Mouse (Mus musculus) embryo, embryonic 11 days (tissue): ENCODE measurements around the gene Ffar3.
A peak's percentile ranks its signal among the peaks of the same experiment; 100 is the strongest.

ENCODE experiments used
- DNase-seq: peaks from one replicate; pipeline ENCODE4 v3.0.0-alpha.2; 2015

Ffar3 gene

DNA sequence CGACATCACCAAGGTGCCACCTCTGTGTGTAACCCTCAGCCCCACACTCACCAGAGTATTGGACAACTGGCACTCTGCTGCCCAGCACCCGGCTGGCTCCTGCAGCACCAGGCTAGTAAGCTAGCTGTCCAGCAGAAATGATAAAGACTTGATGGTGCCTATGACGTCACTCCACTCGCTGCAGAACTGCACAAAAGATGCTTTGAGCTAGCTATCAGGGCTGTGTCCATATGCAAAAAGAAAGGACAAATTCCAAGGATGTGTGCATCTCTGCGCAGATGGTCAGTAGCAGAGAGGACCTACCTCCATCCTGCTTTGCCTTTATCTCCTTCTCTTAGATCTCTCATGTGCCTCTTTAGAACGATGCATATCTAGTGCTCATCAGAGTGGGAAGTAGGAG is at the start of gene Ffar3:
Gene Ffar3, minus strand, starts transcription at position 101 of the 400 bp plus-strand sequence.
- no peak for DNase-seq

DNA sequence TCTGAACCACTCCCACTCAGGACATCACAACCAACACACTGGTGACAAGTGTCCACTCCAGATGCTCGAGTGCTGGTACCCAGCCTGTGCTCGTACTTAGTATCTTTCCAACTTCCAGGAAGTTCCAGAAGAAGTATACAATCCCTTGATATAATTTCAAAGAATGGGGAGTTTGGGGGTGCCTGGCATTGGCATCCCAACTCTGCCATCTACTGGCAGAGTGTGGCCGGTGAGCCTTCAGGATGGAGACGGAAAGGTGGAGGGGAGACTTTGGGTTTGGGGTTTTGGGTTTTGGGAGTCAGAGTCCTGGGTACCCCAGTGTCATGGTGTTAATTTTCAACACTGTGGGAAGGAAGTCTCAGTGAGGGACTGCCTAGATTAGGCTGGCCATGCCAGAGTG is 48.1 kb upstream of the Ffar3 start:
- no peak for DNase-seq

DNA sequence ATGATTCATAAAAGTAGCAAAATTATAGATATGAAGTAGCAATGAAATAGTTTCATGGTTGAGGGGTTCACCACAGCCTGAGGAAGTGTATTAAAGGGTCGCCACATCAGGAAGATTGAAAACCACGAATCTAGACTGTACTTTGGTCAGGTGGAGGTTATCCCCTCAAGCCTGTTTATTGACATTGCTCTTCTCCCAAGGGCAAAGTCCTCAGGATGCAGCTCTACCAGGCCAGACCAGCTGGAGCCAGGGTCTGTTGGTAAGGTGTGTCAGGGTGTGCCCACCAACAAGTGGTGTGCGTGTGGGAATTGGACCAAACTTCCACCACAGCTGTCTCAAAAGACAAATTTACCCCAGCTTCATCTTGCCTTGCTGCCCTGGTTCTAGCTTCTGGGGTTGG is 39.2 kb upstream of the Ffar3 start:
- no peak for DNase-seq

DNA sequence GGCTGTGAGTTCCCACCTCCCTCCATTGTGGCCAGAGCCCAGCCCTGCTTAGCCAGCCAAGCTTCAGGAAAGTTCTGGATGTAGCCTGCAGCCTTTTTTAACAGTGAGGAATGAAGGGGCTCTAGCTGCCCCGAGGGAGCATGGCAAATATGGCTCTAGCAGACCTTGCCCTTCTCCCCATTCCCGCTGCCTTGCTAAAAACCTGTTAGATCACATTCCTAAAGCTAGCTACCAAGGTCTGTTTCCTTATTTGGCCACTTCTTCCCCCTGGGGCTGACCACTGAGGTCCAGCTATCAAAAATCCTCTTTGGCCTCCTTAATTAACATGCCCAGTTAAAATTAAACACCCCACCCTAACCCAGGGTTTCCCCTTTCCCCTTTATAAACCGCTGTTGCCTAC is 36.5 kb upstream of the Ffar3 start:
- DNase-seq = no peak

DNA sequence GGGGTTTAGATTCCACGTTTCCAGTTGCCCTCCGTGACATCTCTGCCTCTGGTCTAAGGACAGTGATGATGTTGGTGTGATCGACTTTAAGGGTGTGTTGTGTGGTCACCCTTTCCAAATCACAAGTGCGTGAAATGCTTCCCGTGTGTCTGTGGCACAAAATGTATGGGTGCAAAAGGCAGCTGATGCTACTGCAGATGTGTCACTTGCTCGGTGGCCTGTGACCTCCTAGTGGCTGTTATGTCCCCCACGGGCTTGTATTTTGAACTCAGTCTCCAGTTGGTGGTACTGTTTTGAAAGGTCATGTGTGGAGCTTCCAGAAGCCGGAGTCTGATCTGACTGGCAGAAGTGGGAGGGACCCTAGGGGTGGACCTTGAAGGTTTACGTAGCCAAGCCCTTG is 35.8 kb upstream of the Ffar3 start:
- DNase-seq = no peak

DNA sequence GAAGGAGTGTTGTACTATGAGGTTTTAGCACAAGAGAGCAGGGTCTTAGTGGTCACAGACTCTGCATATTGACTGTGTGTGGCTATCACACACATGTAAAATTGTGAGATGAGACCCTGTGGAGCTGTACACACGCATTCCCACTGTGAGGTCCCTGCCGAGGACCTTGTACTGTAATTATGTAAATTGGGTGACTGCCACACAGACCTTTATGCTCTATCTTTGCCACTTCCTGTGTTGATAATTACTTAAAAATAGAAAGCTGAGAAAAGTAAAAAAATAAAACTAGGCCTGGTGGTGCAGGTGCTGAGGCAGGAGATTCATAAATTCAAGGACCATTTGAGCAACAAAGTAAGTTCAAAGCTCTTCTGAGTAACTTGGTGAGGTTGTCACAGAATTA is 34.7 kb upstream of the Ffar3 start:
- DNase-seq = no peak

DNA sequence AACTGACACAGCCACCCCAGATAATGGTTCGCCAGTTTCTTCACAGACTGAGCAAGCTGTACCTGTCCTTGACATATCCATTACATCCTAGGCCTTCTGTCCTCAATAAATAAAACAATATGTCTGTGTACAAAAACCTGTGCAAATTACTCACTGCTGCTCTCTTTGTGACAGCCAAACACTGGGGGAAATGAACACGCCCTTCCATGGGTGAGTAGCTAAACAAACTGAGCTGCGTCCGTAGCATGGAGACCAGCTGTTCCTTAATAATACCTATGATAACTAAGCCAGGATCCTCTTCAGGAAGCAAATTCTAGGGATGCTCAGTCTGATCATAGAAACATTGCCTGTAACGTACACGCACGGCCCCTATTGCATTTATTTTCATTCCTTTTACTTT is 32.8 kb upstream of the Ffar3 start:
- DNase-seq = no peak

DNA sequence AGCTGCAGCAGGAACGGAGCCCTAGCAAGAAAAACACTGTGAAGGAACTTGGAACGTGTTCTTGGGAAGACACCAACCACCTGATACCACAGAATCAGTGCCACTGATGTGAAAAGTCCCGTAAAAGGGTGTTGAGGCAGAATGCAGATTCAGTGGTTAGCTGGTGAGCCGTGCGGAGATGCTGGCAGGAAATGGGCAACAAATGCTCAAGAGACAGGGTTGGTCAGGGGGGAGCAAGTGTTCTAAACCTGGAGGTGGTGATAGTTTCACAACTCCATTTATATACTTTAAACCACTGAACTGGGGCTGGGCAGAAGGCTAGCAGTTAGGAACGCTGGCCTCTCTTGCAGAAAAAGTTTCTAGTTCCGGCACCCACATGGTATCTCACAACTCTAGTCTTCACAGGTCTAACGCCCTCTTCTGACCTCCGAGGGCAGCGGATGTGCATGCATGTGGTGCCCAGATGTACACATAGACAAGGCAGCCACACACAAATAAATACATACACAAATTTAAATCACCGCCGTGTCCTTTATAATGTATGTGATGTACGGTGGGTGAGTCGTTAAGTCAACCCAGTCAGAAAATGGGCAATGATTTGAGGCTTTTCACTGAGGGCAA is 31.7 kb upstream of the Ffar3 start:
- DNase-seq = no peak

DNA sequence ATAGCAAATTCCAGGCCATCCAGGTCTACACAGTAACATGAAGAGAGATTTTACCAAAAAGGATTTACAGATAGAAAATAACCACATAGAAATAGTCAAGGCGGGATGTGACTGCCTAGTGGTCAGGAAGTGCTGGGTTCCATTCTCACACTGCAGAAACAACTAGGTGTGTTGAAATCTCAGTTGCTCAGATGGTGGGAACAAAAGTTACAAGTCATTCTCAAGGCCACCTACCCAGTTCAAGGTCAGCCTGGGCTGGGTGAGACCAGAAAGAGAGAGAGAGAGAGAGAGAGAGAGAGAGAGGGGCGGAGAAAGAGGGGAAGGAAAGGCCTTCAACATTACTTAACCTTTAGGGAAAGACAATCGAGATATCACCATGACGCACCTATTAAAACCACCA is 30.9 kb upstream of the Ffar3 start:
- DNase-seq = no peak

DNA sequence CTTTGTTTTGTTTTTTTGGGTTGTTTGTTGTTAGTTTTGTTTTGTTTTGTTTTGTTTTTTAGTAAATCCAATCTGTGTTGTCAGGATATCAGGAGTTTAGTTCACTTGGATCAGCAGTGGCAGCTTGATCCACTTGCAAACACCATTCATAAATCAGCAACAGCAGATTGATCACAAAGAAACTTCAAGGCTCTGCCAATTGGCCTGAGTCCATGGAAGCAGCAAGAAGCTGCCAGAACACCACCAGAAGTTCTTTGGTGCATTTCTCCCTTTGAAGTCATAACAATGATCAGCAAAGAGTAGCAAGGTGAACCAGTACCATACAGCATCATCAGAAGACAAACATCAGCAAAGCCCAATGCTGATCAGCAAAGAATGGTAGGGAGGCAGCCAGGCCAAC is 28.1 kb upstream of the Ffar3 start:
- no peak for DNase-seq

DNA sequence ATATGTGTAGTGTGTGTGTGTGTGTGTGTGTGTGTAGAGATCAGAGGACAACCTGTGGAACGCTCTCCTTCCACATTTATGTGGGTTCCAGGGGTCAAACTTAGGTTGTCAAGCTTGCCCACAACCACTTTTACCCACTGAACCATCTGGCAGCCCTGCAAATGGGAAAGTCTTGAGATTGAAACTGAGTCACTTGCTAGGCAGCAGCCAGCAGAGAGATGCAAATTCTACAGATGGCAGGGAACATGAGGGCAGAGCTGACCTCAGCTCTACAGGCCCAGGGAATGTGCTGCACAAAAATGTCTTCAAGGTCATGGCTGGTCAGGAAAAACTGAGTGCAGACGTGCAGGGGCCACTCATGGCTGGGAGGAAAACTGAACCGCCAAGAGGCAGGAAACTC is 25.4 kb upstream of the Ffar3 start:
- DNase-seq = no peak

DNA sequence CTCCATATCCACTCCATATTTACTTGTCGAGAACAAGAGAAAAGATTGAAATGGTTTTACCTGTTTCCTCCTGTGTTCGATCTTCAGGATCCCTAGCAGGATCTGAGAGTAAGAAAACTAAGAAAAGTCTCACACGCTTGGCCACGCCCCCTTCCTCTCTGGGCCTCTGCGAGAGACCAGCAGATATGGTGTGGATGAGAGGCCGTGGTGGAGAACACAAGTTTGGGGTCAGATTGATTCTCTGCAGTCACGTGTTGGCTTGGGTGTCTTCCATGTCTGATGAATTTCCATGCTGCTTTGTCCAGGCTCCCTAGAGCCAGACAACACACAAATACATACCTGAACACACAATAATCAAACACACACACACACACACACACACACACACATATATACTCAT is 24.2 kb upstream of the Ffar3 start, which contains the start of gene Cd22:
Gene Cd22, minus strand, starts transcription at position 167 of the 400 bp plus-strand sequence.
- DNase-seq = no peak

DNA sequence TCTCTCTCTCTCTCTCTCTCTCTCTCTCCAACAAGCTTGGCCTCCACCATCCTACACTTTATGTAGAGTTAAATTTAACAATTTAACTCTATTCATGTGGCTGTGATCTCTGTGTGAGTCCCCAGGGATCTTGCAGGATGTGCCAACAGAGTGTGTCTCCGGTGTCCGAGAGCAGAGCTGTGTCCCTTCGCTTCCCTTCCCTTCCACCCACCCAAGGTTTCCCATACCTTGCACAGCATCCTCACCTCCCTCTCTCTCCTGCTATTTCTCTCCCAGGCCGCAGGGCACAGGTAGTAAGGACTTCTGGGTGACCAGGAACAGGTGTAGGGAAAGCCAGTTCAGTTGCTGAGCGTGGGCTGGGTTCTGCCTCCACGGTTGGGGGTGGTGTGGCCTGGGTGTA is 23.0 kb upstream of the Ffar3 start:
- no peak for DNase-seq

DNA sequence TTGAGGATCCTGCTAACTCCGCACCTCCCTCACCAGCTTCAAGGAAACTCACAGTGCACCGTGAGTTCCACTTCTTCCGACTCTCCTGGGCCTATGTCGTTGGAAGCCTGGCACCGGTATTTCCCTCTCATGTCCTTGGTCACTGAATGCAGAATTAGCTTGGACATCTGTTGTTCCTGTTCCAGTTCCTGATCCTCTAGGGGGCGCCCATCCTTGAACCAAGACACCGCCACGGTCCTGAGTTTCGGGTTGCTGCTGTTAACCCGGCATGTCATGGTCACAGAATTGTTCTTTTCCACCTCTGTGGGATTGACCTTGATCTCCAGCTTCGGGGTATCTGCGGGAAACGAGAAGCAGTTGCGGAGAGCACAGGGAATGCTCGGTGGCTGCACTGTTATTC is 17.1 kb upstream of the Ffar3 start:
- DNase-seq = peak; percentile 83

DNA sequence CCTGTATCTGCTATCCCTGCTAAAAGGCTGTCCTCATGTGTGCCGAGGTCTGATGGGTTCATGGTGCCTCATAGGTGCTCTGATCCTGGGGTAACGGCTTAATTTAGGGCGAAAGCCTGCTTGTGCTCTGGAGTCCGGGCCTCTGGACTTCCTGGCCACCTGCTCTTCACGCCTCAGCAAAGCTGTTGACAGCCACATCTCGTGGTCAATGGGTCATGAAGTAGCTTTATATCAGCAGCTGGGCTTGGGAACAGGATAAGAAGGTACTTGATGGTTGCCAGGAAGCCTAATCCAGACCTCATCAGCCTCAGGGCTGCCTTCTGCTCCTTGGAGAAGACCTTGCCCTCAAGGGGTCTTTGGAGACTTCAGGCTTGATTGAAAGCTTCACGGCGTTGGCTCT is 7.4 kb upstream of the Ffar3 start:
- DNase-seq = no peak

DNA sequence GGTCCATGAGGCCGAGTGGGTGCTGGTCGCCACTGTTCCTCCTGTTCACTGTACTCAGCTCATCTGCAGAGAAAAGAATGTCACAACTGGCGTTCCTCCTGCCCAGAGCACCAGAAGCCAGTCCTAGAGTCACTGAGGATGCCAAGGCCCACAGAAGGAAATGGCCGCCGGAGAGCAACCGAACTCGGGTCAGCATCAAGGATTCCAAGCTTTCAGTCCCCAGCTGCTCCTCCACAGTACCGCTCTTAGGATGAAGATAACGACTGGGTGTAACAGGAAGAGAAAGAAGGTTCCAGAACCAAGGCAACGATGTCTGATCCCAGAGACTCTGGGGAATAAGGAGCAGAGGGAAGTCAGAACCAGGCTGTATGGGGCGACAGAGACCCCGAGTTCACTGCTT is 5.5 kb upstream of the Ffar3 start, which contains the start of gene Ffar1:
Gene Ffar1, minus strand, starts transcription at position 101 of the 400 bp plus-strand sequence.
- DNase-seq = no peak

DNA sequence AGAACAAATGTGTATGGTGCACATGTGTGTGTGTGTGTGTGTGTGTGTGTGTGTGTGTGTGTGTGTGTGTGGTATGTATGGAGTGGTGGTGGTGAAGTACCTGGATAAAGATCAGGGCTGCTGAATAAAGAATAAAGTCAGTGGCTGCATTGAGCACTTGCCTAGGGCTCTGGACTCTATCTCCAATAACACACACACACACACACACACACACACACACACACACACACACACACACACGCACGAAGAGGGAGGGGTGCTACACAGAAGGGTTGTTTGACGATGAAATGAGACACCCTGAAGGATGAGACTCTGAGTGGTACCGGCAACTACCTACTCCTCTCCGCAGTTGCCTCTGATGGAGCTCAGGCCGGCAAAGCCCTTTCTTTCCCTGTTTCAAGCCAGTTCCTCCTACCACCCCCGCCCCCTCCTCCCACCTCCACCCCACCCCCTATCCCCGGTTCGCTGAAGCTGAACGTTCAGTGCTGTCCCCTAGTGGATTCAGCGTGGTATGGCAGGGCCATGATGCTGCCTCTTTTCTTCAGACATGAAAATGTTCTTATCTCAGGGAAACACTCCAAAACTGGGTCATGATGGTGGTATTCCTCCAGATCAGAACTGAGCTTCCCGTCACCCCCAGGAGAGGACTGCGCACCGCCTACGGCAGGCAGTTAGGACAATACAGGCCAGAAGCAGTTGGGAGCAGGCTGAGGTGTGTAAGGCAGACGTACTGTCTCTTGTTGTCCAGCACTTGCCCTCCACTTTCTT is 3.8 kb upstream of the Ffar3 start:
- peak; percentile 85 for DNase-seq

DNA sequence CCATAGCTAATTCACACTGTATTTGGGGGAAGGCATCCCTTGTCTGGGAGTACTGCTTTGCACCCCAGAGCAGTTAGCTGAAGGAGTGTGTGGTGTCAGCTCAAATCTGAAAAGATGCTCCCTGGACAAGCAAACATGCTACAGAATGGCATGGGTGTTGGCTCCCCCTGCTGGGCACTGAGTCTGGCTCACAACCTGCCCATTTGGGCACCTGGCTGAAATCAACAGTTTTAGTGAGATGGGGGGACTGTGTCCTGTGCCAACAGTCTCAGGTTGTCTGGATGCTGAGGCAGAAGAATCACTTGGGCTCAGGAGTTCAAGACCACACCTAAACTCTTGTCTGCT is 3.3 kb upstream of the Ffar3 start:
- DNase-seq = peak; percentile 80

DNA sequence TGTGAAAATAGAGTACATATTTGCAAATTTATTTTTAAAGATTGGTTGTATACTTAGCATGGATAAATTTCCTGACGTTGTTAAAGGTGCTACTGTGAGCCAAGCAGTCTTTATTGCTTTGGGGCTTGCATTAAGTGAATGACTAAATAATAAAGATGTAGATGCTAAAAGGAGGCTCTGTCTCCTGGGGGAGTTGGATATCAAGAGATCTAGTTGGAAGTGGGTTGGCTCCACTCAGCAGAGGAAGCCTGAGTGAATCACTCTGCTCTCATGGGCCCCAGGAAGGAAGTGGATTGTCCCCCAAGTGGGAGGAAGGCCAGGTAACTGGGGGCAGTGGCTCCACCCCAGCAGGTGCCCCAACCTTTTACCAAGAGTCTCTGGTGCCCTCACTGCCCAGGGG is 1.8 kb upstream of the Ffar3 start:
- DNase-seq = no peak

DNA sequence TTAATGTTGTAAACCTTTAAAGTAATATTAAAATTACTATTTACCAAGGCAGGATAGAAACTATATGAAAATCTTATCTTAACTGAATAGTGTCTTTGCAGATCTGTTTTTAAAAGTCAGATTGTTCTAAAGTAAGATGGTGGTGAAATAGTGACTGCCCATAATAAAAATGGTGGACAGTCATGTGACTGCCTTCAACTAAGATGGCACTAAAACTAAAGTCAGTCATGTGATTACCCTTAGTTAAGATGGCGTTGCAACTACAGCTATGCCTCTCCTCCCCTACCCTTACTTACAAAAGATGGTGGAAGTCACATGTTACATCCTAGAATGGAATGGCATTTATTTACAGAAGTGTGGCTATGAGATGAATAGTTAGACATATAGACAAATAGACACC is 4.6 kb downstream of the Ffar3 start:
- DNase-seq = no peak

DNA sequence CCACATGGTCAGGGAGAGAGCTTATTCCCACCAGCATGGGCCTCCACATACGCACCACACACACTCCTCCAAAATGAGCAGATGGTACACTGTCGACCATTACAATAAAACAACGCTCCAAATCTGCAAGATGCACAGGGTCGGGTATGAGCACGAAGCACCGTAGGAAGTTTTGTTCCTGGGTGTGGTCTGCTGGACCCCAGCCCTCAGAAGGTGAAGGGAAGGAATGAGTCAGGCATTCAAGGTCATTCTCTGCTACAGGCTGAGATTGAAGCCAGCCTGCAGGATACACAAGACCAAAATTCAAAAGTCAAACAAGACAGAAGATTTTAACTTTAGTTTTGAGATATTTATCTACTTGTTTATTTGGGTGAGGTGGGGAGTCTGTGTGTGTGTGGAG is 8.0 kb downstream of the Ffar3 start:
- no peak for DNase-seq

DNA sequence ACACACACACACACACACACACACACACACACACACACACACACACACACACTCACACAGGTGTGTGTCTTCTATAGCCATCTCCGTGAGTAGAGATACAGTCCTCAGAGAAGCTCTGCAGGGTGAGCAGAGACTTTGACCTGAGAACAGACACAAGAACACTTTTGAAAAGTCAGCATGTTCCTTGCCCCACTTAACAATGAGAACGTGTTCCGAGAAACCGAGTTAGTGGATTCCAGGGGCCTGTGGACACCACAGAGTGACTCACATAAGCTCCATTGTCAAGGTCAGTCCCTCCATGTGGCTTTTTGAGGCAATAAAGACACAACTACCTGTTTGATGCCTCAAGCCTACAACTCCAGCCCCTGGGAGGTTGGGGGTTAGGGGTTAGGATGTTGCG is 8.6 kb downstream of the Ffar3 start:
- DNase-seq = no peak

DNA sequence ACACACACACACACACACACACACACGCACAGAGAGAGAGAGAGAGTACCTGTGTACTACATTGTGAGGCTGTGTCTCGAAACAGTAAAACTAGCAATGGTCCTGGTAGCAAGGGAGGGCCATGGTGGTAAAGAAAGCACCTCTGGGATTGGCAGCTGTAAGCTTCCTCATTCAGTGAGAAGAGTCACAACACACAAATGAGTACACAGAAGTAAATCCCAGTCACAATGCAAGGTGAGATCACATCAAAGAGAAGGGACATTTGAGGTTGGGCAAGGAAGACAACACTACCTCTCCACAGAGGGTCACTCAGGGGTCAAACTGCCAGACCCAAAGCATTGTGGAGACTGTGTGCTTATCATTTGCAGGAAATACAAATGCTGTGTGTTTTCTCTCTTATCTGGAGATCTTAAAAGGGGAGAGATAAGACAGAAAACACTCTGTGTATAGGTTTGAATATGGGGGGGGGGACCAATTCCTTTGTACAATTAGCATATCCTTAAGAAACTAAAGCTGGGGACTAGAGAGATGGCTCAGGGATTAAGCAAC is 9.4 kb downstream of the Ffar3 start:
- no peak for DNase-seq

DNA sequence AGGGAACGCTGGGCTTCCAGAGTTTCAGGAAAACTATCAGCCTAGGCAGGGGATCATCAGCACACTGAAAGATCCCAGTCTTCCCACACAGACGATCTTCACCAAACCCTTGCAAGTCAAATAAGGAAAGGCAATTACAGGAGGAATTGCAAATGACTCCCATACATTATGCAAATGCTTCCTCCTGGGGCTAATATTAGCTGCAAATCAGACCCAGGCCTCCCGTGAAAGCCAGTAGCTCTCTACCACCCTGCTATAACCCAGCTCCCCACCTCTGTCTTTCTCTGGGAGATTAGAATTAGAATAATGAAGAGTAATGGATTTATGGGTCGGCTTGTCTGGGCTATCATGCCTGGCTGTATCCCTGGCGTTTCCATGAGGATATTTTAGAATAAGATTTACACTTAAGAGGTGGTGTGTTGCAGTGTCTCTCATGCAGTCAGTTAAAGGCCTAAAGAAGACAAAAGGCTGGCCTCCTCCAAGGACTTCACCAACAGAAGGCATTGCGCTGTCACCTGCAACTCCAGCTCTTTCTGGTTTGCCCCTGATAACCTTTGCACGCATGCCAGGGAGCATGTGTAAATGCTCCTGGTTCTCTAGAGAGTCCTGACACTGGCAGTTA is 11.2 kb downstream of the Ffar3 start:
- no peak for DNase-seq
